Mouse (Mus musculus) thymus, postnatal 14 days (tissue): ENCODE data around the gene Prr12.
A peak's percentile ranks its signal among the peaks of the same experiment; 100 is the strongest.
"Not testable (repeated sequence)": the region's sequence is repeated elsewhere in the genome, so short reads cannot be mapped to it uniquely, and the experiment has no call there.

Experiments
- DNase-seq: peaks from one replicate; pipeline ENCODE4 v3.0.0; 2021

Gene Prr12

DNA sequence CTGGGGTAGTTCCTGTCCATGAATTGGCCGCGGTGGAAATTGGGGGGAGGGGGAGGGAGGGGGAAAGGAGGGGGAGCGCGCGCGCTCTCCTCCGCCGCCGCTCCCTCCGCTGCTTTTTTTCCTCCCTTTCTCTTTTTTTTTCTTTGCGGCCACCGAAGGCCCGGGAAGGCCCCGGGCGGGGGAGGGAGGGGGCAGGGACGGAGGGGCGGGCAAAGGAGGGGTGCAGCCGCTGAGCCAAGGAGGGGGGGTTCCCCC lies at the start of gene Prr12:
Gene Prr12, minus strand, starts transcription at position 20 of the 255 bp plus-strand sequence.
- DNase-seq: no peak

- DNase-seq: no peak
These were observed 49.8 kb upstream of the Prr12 start for GRCm38 (mm10) chr7:45102441-45102840.

- DNase-seq: no peak
These were observed 47.4 kb upstream of the Prr12 start for GRCm38 (mm10) chr7:45100046-45100445.

GRCm38 (mm10) chr7:45098541-45099240 lies 46.0 kb upstream of the Prr12 start:
- no peak for DNase-seq

DNA sequence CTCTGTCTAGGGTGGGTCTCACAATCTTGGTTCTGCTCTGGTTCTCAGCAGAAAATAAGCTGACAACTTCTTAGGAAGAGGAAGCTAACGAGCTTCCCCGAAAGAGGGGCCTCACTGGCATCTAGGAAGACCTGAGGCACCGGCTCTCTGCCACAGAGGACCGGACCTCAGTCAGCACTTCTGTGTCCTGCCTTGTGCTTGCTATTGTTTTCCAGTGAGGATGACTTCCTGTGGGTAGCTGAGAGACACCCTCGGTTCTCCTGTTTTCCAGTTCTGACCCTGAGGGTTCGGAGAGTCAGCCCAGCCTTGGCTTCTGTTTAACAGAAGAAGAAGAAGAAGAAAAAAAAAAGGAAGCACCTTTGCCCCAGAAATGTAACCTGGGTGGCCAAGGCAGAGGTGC lies 44.8 kb upstream of the Prr12 start:
- no peak for DNase-seq

DNA sequence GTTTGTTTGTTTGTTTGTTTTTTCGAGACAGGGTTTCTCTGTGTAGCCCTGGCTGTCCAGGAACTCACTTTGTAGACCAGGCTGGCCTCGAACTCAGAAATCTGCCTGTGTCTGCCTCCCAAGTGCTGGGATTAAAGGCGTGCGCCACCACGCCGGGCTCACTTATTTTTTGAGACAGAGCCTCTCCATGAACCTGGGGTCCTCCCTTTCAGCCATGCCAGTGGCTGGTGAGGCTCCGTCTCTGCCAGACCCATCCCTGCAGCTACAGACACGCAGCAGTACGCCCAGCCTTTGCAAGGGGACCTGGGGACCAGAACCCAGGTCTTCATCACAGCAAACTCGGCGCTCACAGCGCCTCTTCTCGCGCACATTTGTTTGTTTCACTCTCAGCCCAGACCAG lies 43.3 kb upstream of the Prr12 start:
- not testable (repeated sequence) for DNase-seq

GRCm38 (mm10) chr7:45095367-45095766 lies 42.7 kb upstream of the Prr12 start:
- no peak for DNase-seq

- DNase-seq: no peak
These were observed 41.4 kb upstream of the Prr12 start for GRCm38 (mm10) chr7:45094121-45094520.

GRCm38 (mm10) chr7:45093516-45093905 lies 40.8 kb upstream of the Prr12 start:
- peak; percentile 39 for DNase-seq

DNA sequence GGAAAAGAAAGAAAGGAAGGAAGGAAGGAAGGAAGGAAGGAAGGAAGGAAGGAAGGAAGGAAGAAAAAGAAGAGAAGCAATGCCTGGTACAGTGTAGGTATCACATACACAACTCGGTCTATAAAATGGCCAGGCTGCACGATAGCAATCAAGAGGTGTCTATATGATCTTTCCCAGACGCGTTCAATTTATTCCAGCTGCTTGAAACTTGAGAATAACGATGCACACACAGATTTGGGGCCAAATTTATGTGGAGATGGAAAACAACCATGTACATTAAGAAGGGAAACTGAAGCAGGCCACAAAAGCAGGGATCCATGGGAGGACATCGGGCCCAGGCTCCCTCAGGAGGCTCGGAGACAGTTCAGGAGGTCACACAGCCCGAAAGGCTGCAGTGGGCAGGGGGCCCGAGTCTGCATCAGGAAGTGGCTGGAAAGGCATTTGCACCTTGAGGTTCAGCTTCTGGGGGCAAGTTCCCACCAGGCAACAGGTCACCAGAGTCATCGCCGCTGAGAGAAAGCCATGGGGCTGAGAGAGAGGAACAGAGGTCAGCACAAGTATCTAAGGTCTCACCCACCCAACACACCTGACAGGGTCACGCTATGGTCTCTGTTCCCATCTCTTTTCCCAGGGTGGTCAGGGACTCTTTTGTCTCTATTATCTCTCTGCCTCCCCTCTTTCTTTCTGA lies 40.3 kb upstream of the Prr12 start:
- DNase-seq: no peak

DNA sequence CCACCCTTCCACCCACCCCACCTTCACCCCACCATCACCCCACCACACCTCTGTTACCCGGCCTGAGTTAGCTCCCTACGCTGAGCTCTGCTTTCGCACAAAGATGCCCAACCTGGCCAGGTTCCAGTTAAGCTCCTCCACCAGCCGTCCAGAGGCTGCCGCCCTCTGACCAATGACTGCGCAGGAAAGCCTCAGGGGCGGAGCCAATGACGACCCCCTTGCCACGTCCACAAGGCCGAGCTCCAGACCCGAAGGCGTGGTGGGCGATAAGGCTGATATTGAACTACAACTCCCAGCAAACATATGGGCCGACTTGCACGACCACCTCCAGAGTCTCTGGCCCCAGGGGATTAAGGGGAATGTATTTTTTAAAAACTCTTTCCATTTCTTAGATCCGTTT lies 39.4 kb upstream of the Prr12 start, which contains the start of gene Rcn3:
Gene Rcn3, minus strand, starts transcription at position 174 of the 400 bp plus-strand sequence.
- DNase-seq: no peak

DNA sequence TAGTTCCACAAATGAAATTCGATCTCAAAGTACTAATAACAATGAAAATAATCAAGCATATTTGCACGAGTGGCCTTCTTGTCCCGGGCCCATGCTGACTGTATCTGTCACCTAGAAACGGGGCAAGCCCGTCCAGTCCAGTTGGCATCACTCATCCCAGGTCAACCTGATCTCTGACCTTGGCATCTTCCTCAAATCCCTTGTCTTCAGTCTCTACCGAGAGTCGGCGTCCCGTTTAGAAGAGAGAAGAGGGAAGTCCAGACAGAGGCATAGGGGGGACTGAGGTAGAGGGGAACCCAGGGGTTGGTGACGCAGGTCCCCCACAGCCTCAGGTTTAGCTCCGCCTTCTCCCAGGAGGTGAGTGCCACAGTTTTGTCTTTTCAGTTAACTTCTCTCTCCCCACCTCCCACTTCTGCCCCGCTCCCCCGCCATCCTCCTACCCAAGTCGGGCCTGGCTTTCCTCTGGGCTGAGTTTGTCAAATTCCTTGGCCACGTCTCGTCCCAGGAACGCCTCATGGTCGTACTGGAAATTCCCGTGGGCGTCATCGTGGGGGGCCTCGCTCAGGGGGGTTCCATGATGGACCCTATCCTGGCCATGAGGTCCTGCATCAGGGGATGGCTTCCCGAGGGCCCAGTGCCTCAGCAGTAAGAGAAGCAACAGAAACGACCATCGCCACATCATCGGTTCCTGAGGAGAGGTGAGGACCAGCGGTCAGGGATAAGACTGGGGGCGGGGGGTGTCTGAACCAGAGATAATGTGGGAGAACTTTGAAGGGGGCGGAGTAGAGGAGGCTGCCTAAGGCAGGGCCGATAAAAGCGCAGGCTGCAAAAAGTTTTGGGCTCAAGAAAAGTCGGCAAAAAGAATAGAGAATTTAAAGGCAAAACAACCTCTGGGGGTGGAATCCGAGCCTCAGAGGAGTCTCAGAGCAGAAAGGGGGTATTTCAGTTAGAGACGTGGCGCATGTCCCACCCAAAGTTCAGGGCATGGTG lies 38.6 kb upstream of the Prr12 start:
- no peak for DNase-seq

DNA sequence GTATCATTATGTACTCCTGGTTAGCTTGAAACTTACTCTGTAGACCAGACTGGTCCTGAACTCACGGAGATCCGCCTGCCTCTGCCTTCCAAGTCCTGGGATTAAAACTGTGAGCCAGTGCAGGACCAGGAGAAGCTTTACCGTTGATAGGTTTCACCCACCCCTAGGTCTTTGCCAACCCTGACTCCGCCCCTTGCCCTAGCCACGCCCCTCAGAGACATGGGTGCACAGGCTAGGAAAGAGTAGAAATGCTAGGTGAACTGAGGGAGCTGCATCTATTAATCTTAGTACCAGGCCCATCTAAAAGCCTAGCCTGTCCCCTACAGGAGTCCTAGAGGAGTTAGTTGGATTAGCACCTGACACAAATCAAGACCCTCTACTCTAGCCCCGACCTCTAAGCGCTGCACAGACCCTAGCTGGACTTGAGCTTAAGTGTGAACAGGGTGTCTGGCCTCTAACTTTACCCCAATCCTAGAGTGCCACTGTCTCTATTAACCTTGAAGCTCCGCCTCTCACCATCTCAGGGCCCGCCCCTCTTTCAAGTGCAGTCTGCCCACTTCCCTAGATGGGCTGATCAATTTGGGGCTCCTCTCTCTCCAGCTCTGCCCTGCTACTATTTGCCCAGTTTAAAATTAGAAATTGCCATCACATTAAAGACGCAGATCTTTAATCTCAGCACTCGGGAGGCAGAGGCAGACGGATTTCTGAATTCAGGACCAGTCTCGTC lies 37.7 kb upstream of the Prr12 start:
- DNase-seq: peak; percentile 44

GRCm38 (mm10) chr7:45088597-45088996 lies 35.9 kb upstream of the Prr12 start:
- DNase-seq: no peak

DNA sequence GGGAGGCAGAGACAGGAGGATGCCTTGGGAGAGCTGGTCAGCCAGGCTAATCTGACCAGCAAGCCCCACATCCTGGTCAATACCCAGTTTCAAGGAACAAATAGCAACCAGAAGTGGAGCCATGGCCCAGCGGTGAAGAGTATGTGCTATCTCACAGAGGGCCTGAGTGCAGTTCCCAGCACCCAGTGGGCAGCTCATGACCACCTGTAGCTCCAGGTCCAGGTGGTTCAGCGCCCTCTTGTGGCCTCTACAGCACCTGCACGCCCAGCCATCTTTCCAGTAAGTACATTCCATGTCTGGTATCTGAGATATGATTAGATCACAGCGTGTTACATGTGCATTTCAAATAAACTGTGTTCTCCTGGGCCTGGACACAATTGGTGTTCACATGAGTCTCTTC lies 33.4 kb upstream of the Prr12 start:
- no peak for DNase-seq

DNA sequence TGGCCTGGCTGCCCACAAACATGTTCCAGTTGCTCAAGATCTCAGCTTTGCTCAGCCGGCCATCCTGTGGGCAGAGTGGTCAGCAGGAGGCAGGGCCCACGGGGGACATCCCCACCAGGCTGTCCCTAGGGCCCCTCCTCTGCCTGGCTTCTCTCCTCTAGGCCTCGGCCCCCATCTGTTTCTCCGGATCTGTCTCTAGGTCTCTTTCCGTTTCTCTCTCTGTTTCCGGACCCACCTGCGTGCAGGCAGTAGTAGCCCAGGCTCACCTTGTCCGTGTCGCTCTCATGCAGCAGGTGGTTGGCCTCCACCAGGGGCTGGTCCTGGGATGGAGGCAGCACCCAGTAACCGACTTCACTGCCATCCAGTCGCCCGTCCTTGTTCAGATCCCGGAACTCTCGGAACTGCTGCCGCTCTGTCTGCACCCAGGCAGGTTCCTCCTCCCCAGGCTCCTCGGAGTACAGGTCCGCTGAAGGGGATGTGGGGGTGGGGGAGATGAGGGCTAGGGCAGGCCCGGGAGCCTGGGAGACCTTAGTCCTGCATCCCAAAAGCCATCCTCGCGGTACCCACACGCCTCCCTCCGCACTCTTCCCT lies 30.7 kb upstream of the Prr12 start:
- DNase-seq: peak; percentile 53

DNA sequence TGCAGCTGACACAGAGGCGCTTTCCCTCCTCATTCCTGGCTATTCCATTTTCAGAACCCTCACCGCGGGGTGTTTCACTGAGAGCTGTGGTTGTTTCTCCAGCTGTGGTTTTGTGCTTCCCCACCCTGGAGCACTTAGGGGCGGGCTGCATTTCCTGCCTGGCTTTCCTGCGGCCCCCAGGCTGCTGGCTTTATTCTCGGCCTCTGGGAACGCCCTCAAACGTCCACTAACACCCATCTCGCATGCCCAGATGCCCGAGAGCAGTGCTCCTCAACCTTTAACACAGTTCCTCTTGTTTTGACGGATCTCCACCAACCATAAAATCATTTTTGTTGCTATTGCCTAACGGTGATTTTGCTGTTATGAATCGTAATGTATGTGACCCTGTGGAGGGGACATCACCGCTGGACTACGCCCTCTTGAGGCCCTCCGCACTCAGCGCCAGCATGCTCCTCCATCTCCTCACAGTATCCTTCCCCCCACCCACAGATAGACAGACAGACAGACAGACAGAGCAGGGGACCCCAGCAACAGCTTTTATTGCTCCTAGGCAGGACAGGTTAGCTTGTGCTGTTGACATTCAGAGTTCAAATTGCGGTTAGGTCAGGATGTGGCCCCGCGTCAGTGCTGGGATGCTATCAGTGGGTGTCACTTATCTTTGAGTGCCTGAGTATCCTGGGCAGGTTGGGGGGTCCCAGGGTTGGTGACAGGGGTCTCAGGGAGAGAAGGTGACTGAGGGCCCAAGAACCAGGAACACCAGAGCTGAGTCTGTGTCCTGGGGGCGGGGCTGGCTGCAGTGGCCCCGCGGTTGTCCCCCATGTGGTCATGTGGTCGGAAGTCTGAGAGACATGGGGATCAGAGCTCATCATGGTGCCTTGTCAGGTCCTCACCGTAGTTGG lies 30.0 kb upstream of the Prr12 start:
- DNase-seq: peak; percentile 55

DNA sequence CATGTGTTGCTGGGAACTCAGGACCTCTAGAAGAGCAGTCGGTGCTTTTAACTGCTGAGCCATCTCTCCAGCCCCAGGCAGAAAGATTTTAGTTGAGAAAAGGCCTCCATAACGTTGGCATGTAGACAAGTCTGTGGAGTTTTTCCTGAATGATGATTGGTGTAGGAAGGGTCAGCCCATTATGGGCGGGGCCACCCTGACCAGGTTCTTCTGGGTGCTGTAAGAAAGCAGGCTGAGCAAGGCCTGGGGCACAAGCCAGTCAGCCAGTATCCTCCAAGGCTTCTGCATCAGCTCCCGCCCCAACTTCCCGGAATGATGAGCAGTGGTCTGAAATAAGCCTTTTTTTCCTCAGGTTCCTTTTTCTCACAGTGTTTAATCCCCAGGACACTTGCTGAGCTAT lies 28.3 kb upstream of the Prr12 start:
- no peak for DNase-seq

GRCm38 (mm10) chr7:45079856-45080255 lies 27.2 kb upstream of the Prr12 start:
- peak; percentile 94 for DNase-seq

DNA sequence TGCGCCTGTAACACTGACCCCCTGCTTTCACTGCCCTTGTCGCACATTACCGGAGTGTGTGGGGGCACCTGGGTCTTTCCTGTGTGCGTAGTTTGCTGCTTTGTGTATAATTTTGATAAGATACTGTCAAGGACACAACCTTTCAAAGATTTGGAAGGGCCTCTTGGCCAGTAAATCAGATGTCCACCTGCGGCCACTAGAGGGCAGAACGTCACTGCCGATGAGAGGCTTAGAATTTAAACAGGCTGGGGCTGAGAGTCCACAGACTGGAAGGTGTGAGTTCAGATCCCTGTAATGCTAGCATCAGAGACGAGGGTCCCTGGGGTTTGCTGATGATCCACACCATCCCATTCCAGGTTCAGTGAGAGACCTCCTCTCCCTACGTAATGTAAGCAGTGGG lies 25.8 kb upstream of the Prr12 start:
- peak; percentile 79 for DNase-seq

DNA sequence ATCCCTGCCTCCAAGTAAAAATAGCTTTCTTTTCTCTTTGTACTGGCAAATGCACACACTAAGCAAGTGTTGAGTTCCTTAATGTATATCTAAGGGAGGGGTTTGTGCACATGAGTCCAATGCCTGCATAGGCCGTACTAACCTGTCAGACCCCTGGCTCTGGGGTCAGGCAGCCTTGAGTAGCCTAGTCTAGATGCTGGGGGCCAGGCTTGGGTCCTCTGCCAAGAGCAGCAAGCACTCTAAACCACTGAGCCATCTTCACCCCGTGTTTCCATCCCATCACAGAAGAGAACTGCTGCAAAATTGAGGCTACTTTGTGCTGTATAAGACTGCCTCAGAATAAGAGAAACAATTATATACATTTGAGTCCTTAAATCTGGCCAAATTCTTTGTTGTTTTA lies 25.1 kb upstream of the Prr12 start:
- DNase-seq: no peak
